Mouse (Mus musculus): Measurements from ENCODE around the gene Rfx4. TPM values are rescaled to one million over a fixed set of nuclear protein-coding genes. Genes with fewer than 3 reads are reported as not detected.

Rfx4 gene
- polyA plus RNA-seq, 1 experiment from 2014 or later, result not detected

DNA sequence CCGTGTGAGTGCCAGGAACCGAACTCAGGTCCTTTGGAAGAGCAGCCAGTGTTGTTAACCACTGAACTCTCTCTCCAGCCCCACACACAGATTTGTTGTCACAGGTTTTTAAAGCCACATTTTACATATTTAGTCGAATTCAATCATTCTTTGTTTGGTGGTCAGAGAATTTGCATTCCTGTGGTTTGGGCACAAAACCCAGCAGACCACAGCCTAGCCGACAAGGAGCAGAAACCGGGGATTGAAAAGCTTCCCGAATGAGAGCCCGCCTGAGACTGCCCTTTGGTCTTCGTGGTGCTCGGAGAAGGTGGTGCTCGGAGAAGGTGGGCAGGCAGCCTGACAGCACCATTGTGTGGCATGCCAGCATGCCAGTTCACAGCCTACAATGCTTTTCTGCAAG is 42.8 kb upstream of the Rfx4 start:
- Histone ChIP-seq H3K9ac (ENCODE audit: low read depth, low read length) (no peak overlapping the region), H3K36me3 (ENCODE audit: control insufficient read depth, insufficient read depth) (no peaks in the 10 kb centered on the region), H3K4me1 (ENCODE audit: control insufficient read depth, low read depth, low read length) (no peaks in the 10 kb centered on the region; the same call in 1 of the 2 replicates), H3K27me3 (ENCODE audit: control insufficient read depth, insufficient read depth, low read depth, low read length) (no peaks in the 10 kb centered on the region), H3K9me3 (replicated peaks; ENCODE audit: control insufficient read depth, low read length) (no peaks in the 10 kb centered on the region), H3K27ac (ENCODE audit: low read length) (no peak overlapping the region), H3K4me3 (ENCODE audit: low read depth, low read length) (no peak overlapping the region), H3K4me2 (ENCODE audit: low read depth, low read length) (no peak overlapping the region)
- no peak for ATAC-seq (ENCODE audit: low read depth)
- 67% methylated on average over 10 of the region's 10 CpGs for WGBS (ENCODE audit: insufficient replicate concordance)

DNA sequence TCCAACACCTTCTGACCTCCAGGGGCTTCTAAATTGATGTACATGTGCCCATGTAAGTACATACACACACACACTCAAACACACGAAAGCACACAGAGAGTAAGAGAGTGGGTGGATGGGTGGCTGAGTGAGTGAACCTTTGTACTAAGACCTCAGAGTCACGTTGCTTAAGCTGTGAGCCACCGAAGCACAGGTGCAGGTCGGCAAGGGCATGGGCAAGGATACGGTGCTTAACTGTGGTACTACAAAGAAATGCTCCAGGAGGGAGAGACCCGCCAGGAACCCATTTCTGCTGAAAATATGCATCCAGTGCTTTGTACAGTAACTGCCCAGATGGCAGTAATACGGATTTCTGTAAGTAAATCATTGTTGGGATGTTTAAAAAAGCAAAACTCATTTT is 40.2 kb upstream of the Rfx4 start:
- 66% methylated on average over 7 of the region's 7 CpGs for WGBS (ENCODE audit: insufficient replicate concordance)
- no peak overlapping the region for H3K4me3 ChIP-seq (ENCODE audit: low read depth, low read length)
- no peak overlapping the region for H3K9ac ChIP-seq (ENCODE audit: low read depth, low read length)
- no peaks in the 10 kb centered on the region for H3K27me3 ChIP-seq (ENCODE audit: control insufficient read depth, insufficient read depth, low read depth, low read length)
- ATAC-seq (ENCODE audit: low read depth), result 0 out of 2 replicates have a peak, but pooled peaks have one; percentile 21
- H3K36me3 ChIP-seq (ENCODE audit: control insufficient read depth, insufficient read depth), result no peaks in the 10 kb centered on the region
- H3K4me2 ChIP-seq (ENCODE audit: low read depth, low read length), result no peak overlapping the region
- no peak overlapping the region for H3K27ac ChIP-seq (ENCODE audit: low read length)
- no peaks in the 10 kb centered on the region for H3K4me1 ChIP-seq (ENCODE audit: control insufficient read depth, low read depth, low read length)
- no peaks in the 10 kb centered on the region for H3K9me3 ChIP-seq (replicated peaks; ENCODE audit: control insufficient read depth, low read length)

DNA sequence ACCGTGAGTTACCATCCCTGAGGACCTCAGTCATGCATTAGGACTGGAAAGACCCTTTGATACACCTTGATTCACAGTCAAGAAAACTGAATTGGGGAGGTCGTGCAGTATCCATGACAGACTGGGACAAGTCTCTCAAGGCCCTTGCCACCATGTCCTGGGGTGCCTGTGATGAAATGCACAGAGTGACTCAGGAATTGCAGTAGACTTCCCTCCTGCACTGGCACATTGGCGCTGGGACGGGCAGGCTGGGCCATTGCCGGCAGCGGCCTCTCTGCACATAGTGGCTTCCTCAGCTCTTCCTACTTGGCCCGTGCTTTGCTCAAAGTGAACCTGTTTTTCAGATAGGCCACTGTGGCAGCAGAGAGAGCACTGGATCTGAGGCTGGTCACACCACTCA is 39.3 kb upstream of the Rfx4 start:
- no peak for ATAC-seq (ENCODE audit: low read depth)
- Histone ChIP-seq H3K4me3 (ENCODE audit: low read depth, low read length) (no peak overlapping the region), H3K4me2 (ENCODE audit: low read depth, low read length) (no peak overlapping the region), H3K27ac (ENCODE audit: low read length) (no peak overlapping the region), H3K9me3 (replicated peaks; ENCODE audit: control insufficient read depth, low read length) (no peaks in the 10 kb centered on the region), H3K4me1 (ENCODE audit: control insufficient read depth, low read depth, low read length) (no peaks in the 10 kb centered on the region), H3K9ac (ENCODE audit: low read depth, low read length) (no peak overlapping the region), H3K36me3 (ENCODE audit: control insufficient read depth, insufficient read depth) (no peaks in the 10 kb centered on the region; the same call in 1 of the 2 replicates), H3K27me3 (ENCODE audit: control insufficient read depth, insufficient read depth, low read depth, low read length) (no peaks in the 10 kb centered on the region)
- WGBS (ENCODE audit: insufficient replicate concordance), result 84% methylated on average over 7 of the region's 7 CpGs

DNA sequence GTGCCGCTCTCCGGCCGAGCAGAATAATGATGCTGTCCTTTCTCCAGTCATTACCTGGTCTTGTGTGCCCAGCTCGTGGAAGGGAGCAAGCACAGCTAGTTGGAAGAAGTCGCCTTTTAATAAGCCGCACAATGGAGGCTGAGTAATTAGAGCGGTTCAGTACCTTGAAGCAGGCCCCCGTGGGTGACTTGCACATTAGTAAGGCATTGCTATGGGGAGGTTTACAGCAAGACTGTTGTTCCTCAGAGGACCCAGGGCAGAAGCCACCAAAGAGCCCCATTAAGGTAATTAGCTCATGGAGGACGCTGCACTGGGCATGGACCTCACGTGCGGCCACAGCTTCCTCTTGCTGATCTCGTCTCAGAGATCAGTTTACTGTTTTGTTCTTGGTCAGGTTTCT is 33.2 kb upstream of the Rfx4 start:
- 72% methylated on average over 12 of the region's 12 CpGs for WGBS (ENCODE audit: insufficient replicate concordance)
- Histone ChIP-seq H3K4me2 (ENCODE audit: low read depth, low read length) (no peak overlapping the region), H3K9me3 (replicated peaks; ENCODE audit: control insufficient read depth, low read length) (no peaks in the 10 kb centered on the region), H3K27me3 (ENCODE audit: control insufficient read depth, insufficient read depth, low read depth, low read length) (no peaks in the 10 kb centered on the region), H3K27ac (ENCODE audit: low read length) (no peak overlapping the region), H3K4me1 (ENCODE audit: control insufficient read depth, low read depth, low read length) (no peaks in the 10 kb centered on the region), H3K4me3 (ENCODE audit: low read depth, low read length) (no peak overlapping the region), H3K9ac (ENCODE audit: low read depth, low read length) (no peak overlapping the region), H3K36me3 (ENCODE audit: control insufficient read depth, insufficient read depth) (no peaks in the 10 kb centered on the region; the same call in 1 of the 2 replicates)
- ATAC-seq (ENCODE audit: low read depth), result no peak

DNA sequence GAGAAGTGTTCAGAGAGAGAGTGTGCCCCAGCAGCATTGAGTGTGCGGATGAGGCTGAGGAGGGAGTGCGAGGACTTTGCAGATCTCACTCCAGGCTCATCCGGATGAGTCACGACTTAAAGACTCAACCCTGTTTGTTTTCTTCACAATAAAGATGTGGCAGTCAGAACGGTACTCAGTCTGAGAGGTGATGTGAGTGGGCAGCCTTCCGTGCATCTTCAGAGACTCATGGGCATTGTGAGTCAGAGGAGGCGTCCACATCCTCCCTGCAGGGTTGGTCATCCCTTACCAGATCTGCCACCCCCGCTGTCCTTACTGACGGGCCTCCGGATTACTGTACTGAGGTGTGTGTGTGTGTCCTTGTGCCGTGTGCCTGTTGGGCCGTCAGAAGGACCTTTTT is 28.9 kb upstream of the Rfx4 start:
- Histone ChIP-seq H3K9ac (ENCODE audit: low read depth, low read length) (no peak overlapping the region), H3K4me2 (ENCODE audit: low read depth, low read length) (no peak overlapping the region), H3K27me3 (ENCODE audit: control insufficient read depth, insufficient read depth, low read depth, low read length) (no peaks in the 10 kb centered on the region), H3K4me3 (ENCODE audit: low read depth, low read length) (no peak overlapping the region), H3K4me1 (ENCODE audit: control insufficient read depth, low read depth, low read length) (no peaks in the 10 kb centered on the region), H3K27ac (ENCODE audit: low read length) (no peak overlapping the region), H3K36me3 (ENCODE audit: control insufficient read depth, insufficient read depth) (no peaks in the 10 kb centered on the region), H3K9me3 (replicated peaks; ENCODE audit: control insufficient read depth, low read length) (no peaks in the 10 kb centered on the region)
- WGBS (ENCODE audit: insufficient replicate concordance), result 78% methylated on average over 12 of the region's 12 CpGs
- no peak for ATAC-seq (ENCODE audit: low read depth)

DNA sequence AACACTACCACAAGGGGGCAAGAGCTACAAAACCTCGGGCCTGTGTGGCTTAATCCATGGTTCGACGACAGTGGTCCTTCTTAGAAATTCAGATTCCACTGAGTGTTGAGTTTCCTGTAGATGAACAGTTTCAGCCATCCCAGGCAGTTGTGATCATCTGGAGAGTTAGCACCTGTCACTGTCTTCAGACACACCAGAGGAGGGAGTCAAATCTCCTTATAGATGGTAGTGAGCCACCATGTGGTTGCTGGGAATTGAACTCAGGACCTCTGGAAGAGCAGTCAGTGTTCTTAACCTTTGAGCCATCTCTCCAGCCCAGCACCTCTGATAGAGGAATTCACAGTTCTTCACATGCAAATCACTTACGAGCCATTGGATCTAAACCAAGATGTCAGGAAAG is 28.1 kb upstream of the Rfx4 start:
- Histone ChIP-seq H3K4me1 (ENCODE audit: control insufficient read depth, low read depth, low read length) (no peaks in the 10 kb centered on the region), H3K27ac (ENCODE audit: low read length) (no peak overlapping the region), H3K27me3 (ENCODE audit: control insufficient read depth, insufficient read depth, low read depth, low read length) (no peaks in the 10 kb centered on the region), H3K4me3 (ENCODE audit: low read depth, low read length) (no peak overlapping the region), H3K9me3 (replicated peaks; ENCODE audit: control insufficient read depth, low read length) (no peaks in the 10 kb centered on the region), H3K9ac (ENCODE audit: low read depth, low read length) (no peak overlapping the region), H3K4me2 (ENCODE audit: low read depth, low read length) (no peak overlapping the region), H3K36me3 (ENCODE audit: control insufficient read depth, insufficient read depth) (no peaks in the 10 kb centered on the region)
- ATAC-seq (ENCODE audit: low read depth), result no peak
- WGBS (ENCODE audit: insufficient replicate concordance), result 72% methylated on average over 4 of the region's 4 CpGs

DNA sequence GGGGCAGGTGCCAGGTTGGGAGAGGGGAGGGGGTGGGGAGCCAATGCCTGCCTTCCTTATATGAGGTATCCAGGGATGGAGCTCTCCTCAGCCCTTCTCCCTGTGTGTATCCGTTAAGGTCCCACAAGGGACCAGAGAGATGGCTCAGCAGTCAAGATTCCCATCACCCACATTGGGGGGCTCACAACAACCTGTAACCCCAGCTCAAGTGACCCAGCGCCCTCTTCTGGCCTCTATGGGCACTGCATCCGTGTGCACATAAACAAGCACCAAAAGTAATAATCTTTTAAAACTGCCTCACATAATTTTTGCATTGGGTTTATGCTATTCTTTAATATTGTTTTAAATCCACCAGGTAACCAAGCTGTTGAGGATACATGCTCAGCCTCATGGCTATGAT is 25.8 kb upstream of the Rfx4 start:
- no peaks in the 10 kb centered on the region for H3K9me3 ChIP-seq (replicated peaks; ENCODE audit: control insufficient read depth, low read length)
- no peaks in the 10 kb centered on the region for H3K4me1 ChIP-seq (ENCODE audit: control insufficient read depth, low read depth, low read length)
- no peak overlapping the region for H3K4me3 ChIP-seq (ENCODE audit: low read depth, low read length)
- ATAC-seq (ENCODE audit: low read depth), result no peak
- no peak overlapping the region for H3K27ac ChIP-seq (ENCODE audit: low read length)
- no peaks in the 10 kb centered on the region for H3K27me3 ChIP-seq (ENCODE audit: control insufficient read depth, insufficient read depth, low read depth, low read length)
- WGBS (ENCODE audit: insufficient replicate concordance), result 63% methylated on average over 3 of the region's 3 CpGs
- H3K9ac ChIP-seq (ENCODE audit: low read depth, low read length), result no peak overlapping the region
- H3K36me3 ChIP-seq (ENCODE audit: control insufficient read depth, insufficient read depth), result no peaks in the 10 kb centered on the region
- no peak overlapping the region for H3K4me2 ChIP-seq (ENCODE audit: low read depth, low read length)

DNA sequence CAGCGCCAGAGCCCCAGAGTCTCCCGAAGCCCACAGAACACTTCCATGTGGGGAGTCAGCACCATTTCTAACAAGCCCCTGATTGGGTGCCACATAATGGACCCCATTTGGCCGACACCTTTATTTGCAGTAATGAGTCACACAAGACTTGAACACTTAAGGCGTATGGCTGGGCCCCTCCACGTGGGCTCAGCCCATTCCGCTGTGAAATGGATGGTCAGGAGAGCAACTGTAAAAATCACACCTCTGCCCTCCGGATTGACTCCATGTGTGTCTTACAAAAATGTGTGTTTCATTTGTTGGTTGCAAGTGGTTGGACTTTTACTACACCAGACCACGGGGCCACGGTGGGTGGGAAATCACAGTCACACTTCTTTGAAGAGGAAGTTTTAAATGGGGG is 24.9 kb upstream of the Rfx4 start:
- H3K4me3 ChIP-seq (ENCODE audit: low read depth, low read length), result no peak overlapping the region
- no peak for ATAC-seq (ENCODE audit: low read depth)
- no peaks in the 10 kb centered on the region for H3K4me1 ChIP-seq (ENCODE audit: control insufficient read depth, low read depth, low read length)
- no peak overlapping the region for H3K4me2 ChIP-seq (ENCODE audit: low read depth, low read length)
- H3K9me3 ChIP-seq (replicated peaks; ENCODE audit: control insufficient read depth, low read length), result no peaks in the 10 kb centered on the region
- no peak overlapping the region for H3K9ac ChIP-seq (ENCODE audit: low read depth, low read length)
- H3K27ac ChIP-seq (ENCODE audit: low read length), result no peak overlapping the region
- WGBS (ENCODE audit: insufficient replicate concordance), result 66% methylated on average over 9 of the region's 9 CpGs
- no peaks in the 10 kb centered on the region for H3K36me3 ChIP-seq (ENCODE audit: control insufficient read depth, insufficient read depth)
- no peaks in the 10 kb centered on the region for H3K27me3 ChIP-seq (ENCODE audit: control insufficient read depth, insufficient read depth, low read depth, low read length)

DNA sequence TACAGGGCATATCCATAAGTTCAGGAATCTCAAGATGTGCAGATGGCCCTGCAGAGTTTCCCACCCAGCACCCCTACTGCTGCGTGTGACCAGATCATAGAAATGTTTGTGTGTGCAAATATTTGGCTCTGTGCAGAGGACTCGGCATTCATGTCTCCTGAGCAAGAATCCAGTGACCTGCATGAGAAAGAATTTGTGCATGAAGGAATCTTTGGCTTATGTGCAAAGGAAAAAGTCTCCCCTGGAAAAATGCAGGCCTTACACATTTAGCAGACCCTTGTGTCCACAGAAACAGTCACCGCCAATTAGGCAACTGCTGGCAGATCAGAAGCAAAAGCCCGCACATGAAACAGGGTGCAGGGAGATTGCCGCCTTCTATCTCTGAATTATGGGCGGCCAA is 22.4 kb upstream of the Rfx4 start:
- no peak for ATAC-seq (ENCODE audit: low read depth)
- no peak overlapping the region for H3K9ac ChIP-seq (ENCODE audit: low read depth, low read length)
- 65% methylated on average over 6 of the region's 6 CpGs for WGBS (ENCODE audit: insufficient replicate concordance)
- no peak overlapping the region for H3K4me2 ChIP-seq (ENCODE audit: low read depth, low read length)
- no peak overlapping the region for H3K27ac ChIP-seq (ENCODE audit: low read length)
- no peaks in the 10 kb centered on the region for H3K4me1 ChIP-seq (ENCODE audit: control insufficient read depth, low read depth, low read length)
- H3K27me3 ChIP-seq (ENCODE audit: control insufficient read depth, insufficient read depth, low read depth, low read length), result no peaks in the 10 kb centered on the region
- no peaks in the 10 kb centered on the region for H3K9me3 ChIP-seq (replicated peaks; ENCODE audit: control insufficient read depth, low read length)
- no peak overlapping the region for H3K4me3 ChIP-seq (ENCODE audit: low read depth, low read length)
- H3K36me3 ChIP-seq (ENCODE audit: control insufficient read depth, insufficient read depth), result no peaks in the 10 kb centered on the region

All from liver, embryonic 16.5 days (tissue).